Mouse (Mus musculus): ENCODE measurements around the gene Gapdh. TPM values are rescaled to one million over a fixed set of nuclear protein-coding genes. Genes with fewer than 3 reads are reported as not detected.
"Not testable (repeated sequence)": the region's sequence is repeated elsewhere in the genome, so short reads cannot be mapped to it uniquely, and the experiment has no call there.

The Gapdh gene
- polyA plus RNA-seq, 1 experiment from 2014 or later, result 1,787 TPM

GRCm38 (mm10) chr6:125163801-125164657 is 2.2 kb downstream of the Gapdh start:
- WGBS, result 4% methylated on average over 20 of the region's 20 CpGs
- Histone ChIP-seq H3K4me2 (ENCODE audit: low read depth, low read length) (peak overlapping the region; percentile 80), H3K4me1 (ENCODE audit: control insufficient read depth, insufficient read depth, low read length) (peaks cover 42% of the 10 kb centered on the region), H3K9me3 (replicated peaks; ENCODE audit: control insufficient read depth, low read length) (no peaks in the 10 kb centered on the region), H3K4me3 (replicated peaks; ENCODE audit: low read length) (peak overlapping the region; percentile 97), H3K36me3 (ENCODE audit: control insufficient read depth, insufficient read depth, low read length) (no peaks in the 10 kb centered on the region), H3K9ac (ENCODE audit: low read length) (peak overlapping the region; percentile 96), H3K27ac (ENCODE audit: low read length) (peak overlapping the region; percentile 94), H3K27me3 (ENCODE audit: control insufficient read depth, insufficient read depth, low read length) (no peaks in the 10 kb centered on the region)
- ATAC-seq (ENCODE audit: insufficient read depth, low FRiP score), result no peak

- H3K4me1 ChIP-seq (ENCODE audit: control insufficient read depth, insufficient read depth, low read length), result peaks cover 41% of the 10 kb centered on the region
- not testable (repeated sequence) for H3K9ac ChIP-seq (ENCODE audit: low read length); H3K27ac ChIP-seq (ENCODE audit: low read length); H3K36me3 ChIP-seq (ENCODE audit: control insufficient read depth, insufficient read depth, low read length); H3K27me3 ChIP-seq (ENCODE audit: control insufficient read depth, insufficient read depth, low read length); H3K4me3 ChIP-seq (replicated peaks; ENCODE audit: low read length); ATAC-seq (ENCODE audit: insufficient read depth, low FRiP score); H3K9me3 ChIP-seq (replicated peaks; ENCODE audit: control insufficient read depth, low read length)
- H3K4me2 ChIP-seq (ENCODE audit: low read depth, low read length), result peak overlapping the region; percentile 5; the same call in 1 of the 2 replicates
- 61% methylated on average over 11 of the region's 16 CpGs for WGBS
These were observed 3.5 kb downstream of the Gapdh start for GRCm38 (mm10) chr6:125162615-125163305.

- WGBS, result 8% methylated on average over 3 of the region's 5 CpGs
- not testable (repeated sequence) for H3K9ac ChIP-seq (ENCODE audit: low read length); ATAC-seq (ENCODE audit: insufficient read depth, low FRiP score); H3K27ac ChIP-seq (ENCODE audit: low read length); H3K4me2 ChIP-seq (ENCODE audit: low read depth, low read length); H3K27me3 ChIP-seq (ENCODE audit: control insufficient read depth, insufficient read depth, low read length); H3K4me3 ChIP-seq (replicated peaks; ENCODE audit: low read length); H3K9me3 ChIP-seq (replicated peaks; ENCODE audit: control insufficient read depth, low read length); H3K36me3 ChIP-seq (ENCODE audit: control insufficient read depth, insufficient read depth, low read length)
- H3K4me1 ChIP-seq (ENCODE audit: control insufficient read depth, insufficient read depth, low read length), result peaks cover 34% of the 10 kb centered on the region
These were observed 4.3 kb downstream of the Gapdh start for GRCm38 (mm10) chr6:125161971-125162370.

- peak overlapping the region; percentile 57 for H3K27ac ChIP-seq (ENCODE audit: low read length)
These were observed 5.2 kb downstream of the Gapdh start for GRCm38 (mm10) chr6:125160854-125161760.

GRCm38 (mm10) chr6:125160558-125160853 is 5.8 kb downstream of the Gapdh start:
- H3K4me1 ChIP-seq (ENCODE audit: control insufficient read depth, insufficient read depth, low read length), result peaks cover 27% of the 10 kb centered on the region
- ATAC-seq (ENCODE audit: insufficient read depth, low FRiP score), result no peak
- H3K27me3 ChIP-seq (ENCODE audit: control insufficient read depth, insufficient read depth, low read length), result no peaks in the 10 kb centered on the region
- H3K36me3 ChIP-seq (ENCODE audit: control insufficient read depth, insufficient read depth, low read length), result 0 out of 2 replicates have a peak, but pooled peaks cover 5% of the 10 kb centered on the region
- H3K9ac ChIP-seq (ENCODE audit: low read length), result no peak overlapping the region
- H3K9me3 ChIP-seq (replicated peaks; ENCODE audit: control insufficient read depth, low read length), result no peaks in the 10 kb centered on the region
- no peak overlapping the region for H3K4me3 ChIP-seq (replicated peaks; ENCODE audit: low read length)
- peak overlapping the region; percentile 30; the same call in 1 of the 2 replicates for H3K27ac ChIP-seq (ENCODE audit: low read length)
- H3K4me2 ChIP-seq (ENCODE audit: low read depth, low read length), result no peak overlapping the region
- 62% methylated on average over 10 of the region's 10 CpGs for WGBS

More at GRCm38 (mm10) chr6:125160854-125161760, 5.2 kb downstream of the Gapdh start:
- Histone ChIP-seq H3K9ac (ENCODE audit: low read length) (no peak overlapping the region; the same call in 1 of the 2 replicates), H3K9me3 (replicated peaks; ENCODE audit: control insufficient read depth, low read length) (no peaks in the 10 kb centered on the region), H3K27me3 (ENCODE audit: control insufficient read depth, insufficient read depth, low read length) (no peaks in the 10 kb centered on the region), H3K4me2 (ENCODE audit: low read depth, low read length) (no peak overlapping the region), H3K4me3 (replicated peaks; ENCODE audit: low read length) (no peak overlapping the region), H3K4me1 (ENCODE audit: control insufficient read depth, insufficient read depth, low read length) (peaks cover 27% of the 10 kb centered on the region), H3K36me3 (ENCODE audit: control insufficient read depth, insufficient read depth, low read length) (0 out of 2 replicates have a peak, but pooled peaks cover 5% of the 10 kb centered on the region)
- 19% methylated on average over 22 of the region's 22 CpGs for WGBS
- no peak for ATAC-seq (ENCODE audit: insufficient read depth, low FRiP score)

- no peak overlapping the region for H3K27ac ChIP-seq (ENCODE audit: low read length)
- H3K4me1 ChIP-seq (ENCODE audit: control insufficient read depth, insufficient read depth, low read length), result peaks cover 27% of the 10 kb centered on the region
- ATAC-seq (ENCODE audit: insufficient read depth, low FRiP score), result no peak
- no peak overlapping the region for H3K9ac ChIP-seq (ENCODE audit: low read length)
- H3K36me3 ChIP-seq (ENCODE audit: control insufficient read depth, insufficient read depth, low read length), result 0 out of 2 replicates have a peak, but pooled peaks cover 5% of the 10 kb centered on the region
- no peaks in the 10 kb centered on the region for H3K27me3 ChIP-seq (ENCODE audit: control insufficient read depth, insufficient read depth, low read length)
- no peak overlapping the region for H3K4me3 ChIP-seq (replicated peaks; ENCODE audit: low read length)
- H3K9me3 ChIP-seq (replicated peaks; ENCODE audit: control insufficient read depth, low read length), result no peaks in the 10 kb centered on the region
- no peak overlapping the region for H3K4me2 ChIP-seq (ENCODE audit: low read depth, low read length)
- 81% methylated on average over 7 of the region's 7 CpGs for WGBS
These were observed 6.3 kb downstream of the Gapdh start for GRCm38 (mm10) chr6:125159773-125160557.

GRCm38 (mm10) chr6:125158944-125159492 is 7.2 kb downstream of the Gapdh start:
- H3K9me3 ChIP-seq (replicated peaks; ENCODE audit: control insufficient read depth, low read length), result no peaks in the 10 kb centered on the region
- H3K27ac ChIP-seq (ENCODE audit: low read length), result no peak overlapping the region
- H3K27me3 ChIP-seq (ENCODE audit: control insufficient read depth, insufficient read depth, low read length), result no peaks in the 10 kb centered on the region
- H3K4me1 ChIP-seq (ENCODE audit: control insufficient read depth, insufficient read depth, low read length), result peaks cover 23% of the 10 kb centered on the region
- H3K4me3 ChIP-seq (replicated peaks; ENCODE audit: low read length), result no peak overlapping the region
- 0 out of 2 replicates have a peak, but pooled peaks cover 5% of the 10 kb centered on the region for H3K36me3 ChIP-seq (ENCODE audit: control insufficient read depth, insufficient read depth, low read length)
- 85% methylated on average over 15 of the region's 15 CpGs for WGBS
- no peak overlapping the region for H3K9ac ChIP-seq (ENCODE audit: low read length)
- H3K4me2 ChIP-seq (ENCODE audit: low read depth, low read length), result no peak overlapping the region
- no peak for ATAC-seq (ENCODE audit: insufficient read depth, low FRiP score)

All from stomach, embryonic 16.5 days (tissue).